22 mouse cellular contexts compared by ENCODE assay signal in the genomic region with DNA sequence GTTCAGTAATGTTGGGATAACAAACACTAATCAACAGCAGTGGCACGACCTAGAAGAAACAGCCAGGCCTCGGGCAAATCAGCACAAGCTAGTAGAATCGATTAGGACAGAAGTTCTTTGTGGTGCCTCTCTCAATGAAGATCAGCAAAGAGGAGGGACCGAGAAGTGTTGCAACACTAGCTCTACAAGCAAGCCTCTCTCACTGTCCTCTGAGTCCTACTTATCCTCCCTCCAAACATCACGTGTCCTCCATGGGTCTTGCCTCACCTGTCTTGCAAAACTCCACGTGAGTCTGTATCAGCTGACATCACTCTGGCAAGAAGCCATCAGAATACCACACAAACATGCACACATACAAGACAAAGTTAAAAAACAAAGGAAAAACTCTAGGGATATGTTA.
"Had no signal": no experiment of that assay in that cellular context is flagged by ENCODE, and none has a peak within 500 bp of the region (broad histone marks: within the 10 kb centered on the region; RNA-seq: fewer than 3 reads in every experiment).

No protein-coding gene starts in this region.

- H3K9me3 ChIP-seq: heart, embryonic 15.5 days; hindbrain, embryonic 13.5 days; hindbrain, embryonic 15.5 days; limb, embryonic 13.5 days; limb, embryonic 15.5 days; liver, embryonic 13.5 days had no signal

- H3K4me3 ChIP-seq: heart, embryonic 13.5 days; heart, embryonic 15.5 days; hindbrain, embryonic 13.5 days; hindbrain, embryonic 15.5 days; layer of hippocampus, adult 2 months; limb, embryonic 13.5 days; limb, embryonic 15.5 days; liver, embryonic 13.5 days had no signal

- H3K27me3 ChIP-seq: heart, embryonic 13.5 days; heart, embryonic 15.5 days; hindbrain, embryonic 13.5 days; hindbrain, embryonic 15.5 days; limb, embryonic 13.5 days; limb, embryonic 15.5 days; liver, embryonic 13.5 days had no signal

- H3K27ac ChIP-seq: heart, embryonic 13.5 days; heart, embryonic 15.5 days; hindbrain, embryonic 13.5 days; hindbrain, embryonic 15.5 days; hindbrain, postnatal 0 days; layer of hippocampus, adult 2 months; limb, embryonic 13.5 days; limb, embryonic 15.5 days; liver, embryonic 13.5 days had no signal

- H3K9ac ChIP-seq: heart, embryonic 13.5 days; heart, embryonic 15.5 days; hindbrain, embryonic 13.5 days; hindbrain, embryonic 15.5 days; limb, embryonic 13.5 days; limb, embryonic 15.5 days; liver, embryonic 13.5 days had no signal

- ATAC-seq: hindbrain, postnatal 0 days; intestine, embryonic 16.5 days had no signal

- DNase-seq: gastrocnemius, postnatal 14 days; gastrocnemius, postnatal 36 days; heart, adult 18-20 months; heart, postnatal 14 days; heart, postnatal 36 days; kidney, adult 18-20 months; kidney, adult 8-10 months; kidney, postnatal 10 days; kidney, postnatal 25 days; kidney, postnatal 4 days; left cerebral cortex, postnatal 4 days; liver, embryonic 13.5 days had no signal

- H3K36me3 ChIP-seq: heart, embryonic 13.5 days; heart, embryonic 15.5 days; hindbrain, embryonic 13.5 days; hindbrain, embryonic 15.5 days; limb, embryonic 13.5 days; limb, embryonic 15.5 days; liver, embryonic 13.5 days had no signal

- H3K4me1 ChIP-seq: heart, embryonic 13.5 days; heart, embryonic 15.5 days; hindbrain, embryonic 13.5 days; hindbrain, embryonic 15.5 days; limb, embryonic 13.5 days; limb, embryonic 15.5 days; liver, embryonic 13.5 days had no signal

- H3K4me2 ChIP-seq: heart, embryonic 11.5 days; heart, embryonic 13.5 days; heart, embryonic 15.5 days; hindbrain, embryonic 13.5 days; hindbrain, embryonic 15.5 days; limb, embryonic 13.5 days; limb, embryonic 15.5 days; liver, embryonic 13.5 days had no signal
